Mouse (Mus musculus) neural tube, embryonic 15.5 days (tissue): Measurements from ENCODE around the gene Hoxb6. TPM values are rescaled to one million over a fixed set of nuclear protein-coding genes. Genes with fewer than 3 reads are reported as not detected.

ENCODE experiments used
- ATAC-seq: fragments of 200-750 bp; cut with Nextera tagmentation; 2 replicates; pipeline ENCODE4 v1.8.0; 2017; ENCODE audit warnings: mild to moderate bottlenecking, moderate TSS enrichment, moderate library complexity; ENCODE audit not compliant: low FRiP score
- H3K27ac ChIP-seq: fragments of 300-500 bp; sonication (generic); replicated peaks from 2 replicates; pipeline ENCODE4 v1.5.1; 2015; ENCODE audit warnings: mild to moderate bottlenecking, inconsistent platforms
- H3K27me3 ChIP-seq: fragments of 300-500 bp; sonication (generic); replicated peaks from 2 replicates; pipeline ENCODE4 v1.6.1; 2015; ENCODE audit warnings: inconsistent platforms
- H3K36me3 ChIP-seq: fragments of 300-500 bp; sonication (generic); 2 replicates; pipeline ENCODE4 v1.6.1; 2015; ENCODE audit warnings: inconsistent platforms
- H3K4me1 ChIP-seq: fragments of 300-500 bp; sonication (generic); 2 replicates; pipeline ENCODE4 v1.6.1; 2015; ENCODE audit warnings: inconsistent platforms
- H3K4me2 ChIP-seq: fragments of 300-500 bp; sonication (generic); 2 replicates; pipeline ENCODE4 v1.6.1; 2015; ENCODE audit warnings: inconsistent platforms, mild to moderate bottlenecking, moderate library complexity
- H3K4me3 ChIP-seq: fragments of 300-500 bp; sonication (generic); replicated peaks from 2 replicates; pipeline ENCODE4 v1.5.1; 2015; ENCODE audit warnings: mild to moderate bottlenecking, inconsistent platforms
- H3K9ac ChIP-seq: fragments of 300-500 bp; sonication (generic); replicated peaks from 2 replicates; pipeline ENCODE4 v1.6.1; 2015; ENCODE audit warnings: mild to moderate bottlenecking, inconsistent platforms
- H3K9me3 ChIP-seq: fragments of 300-500 bp; sonication (generic); replicated peaks from 2 replicates; pipeline ENCODE4 v1.6.1; 2016; ENCODE audit warnings: inconsistent platforms
- WGBS: fragments of 180-500 bp; shearing (Covaris S2); methylation state at CpG from one replicate; pipeline ENCODE4 v1.1.7; 2015; ENCODE audit warnings: mixed read lengths; 5-methylcytosine and 5-hydroxymethylcytosine counted together
- polyA plus RNA-seq: library from polyadenylated mRNA; unstranded; fragments of >200 nt; fragmentation: Nextera tagmentation; extraction: Ambion mirVana; gene quantifications from 2 replicates; pipeline ENCODE4 v1.2.1, GENCODE M21; 2015

The Hoxb6 gene
- polyA plus RNA-seq, 1 experiment from 2014 or later, result 135 TPM

DNA sequence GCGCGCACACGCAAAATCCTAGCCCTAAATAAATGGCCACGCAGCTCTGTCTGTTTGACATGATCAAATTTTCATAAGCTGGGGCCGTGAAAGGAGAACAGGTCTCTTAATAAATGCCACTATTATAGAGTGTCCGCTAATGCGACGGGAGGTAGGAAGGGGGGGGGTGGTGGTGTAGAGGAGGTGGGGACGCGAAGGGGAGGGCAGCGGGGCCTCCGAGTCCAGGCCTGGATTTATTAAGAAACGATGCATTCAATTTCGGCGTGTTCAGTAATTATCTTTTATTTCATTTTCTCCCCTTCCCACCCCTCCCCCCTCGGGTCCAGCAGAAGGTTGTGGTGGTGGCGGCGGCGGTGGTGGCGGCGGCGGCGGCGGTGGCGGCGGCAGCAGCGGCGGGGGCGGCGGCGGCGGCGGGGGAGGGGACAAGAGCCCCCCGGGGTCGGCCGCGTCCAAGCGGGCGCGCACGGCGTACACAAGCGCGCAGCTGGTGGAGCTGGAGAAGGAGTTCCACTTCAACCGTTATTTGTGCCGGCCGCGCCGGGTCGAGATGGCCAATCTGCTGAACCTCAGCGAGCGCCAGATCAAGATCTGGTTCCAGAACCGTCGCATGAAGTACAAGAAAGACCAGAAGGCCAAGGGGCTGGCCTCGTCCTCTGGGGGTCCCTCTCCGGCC, 53.1 kb downstream of the Hoxb6 start:
- H3K4me3 ChIP-seq, result peak overlapping the region; percentile 44
- peak overlapping the region; percentile 66 for H3K9ac ChIP-seq
- H3K27ac ChIP-seq, result peak overlapping the region; percentile 99
- WGBS, result 4% methylated on average over 46 of the region's 56 CpGs
- peak overlapping the region; percentile 87 for H3K4me2 ChIP-seq
- H3K27me3 ChIP-seq, result no peaks in the 10 kb centered on the region
- no peaks in the 10 kb centered on the region for H3K36me3 ChIP-seq
- no peaks in the 10 kb centered on the region for H3K9me3 ChIP-seq
- H3K4me1 ChIP-seq, result peaks cover 92% of the 10 kb centered on the region
- no peak for ATAC-seq

DNA sequence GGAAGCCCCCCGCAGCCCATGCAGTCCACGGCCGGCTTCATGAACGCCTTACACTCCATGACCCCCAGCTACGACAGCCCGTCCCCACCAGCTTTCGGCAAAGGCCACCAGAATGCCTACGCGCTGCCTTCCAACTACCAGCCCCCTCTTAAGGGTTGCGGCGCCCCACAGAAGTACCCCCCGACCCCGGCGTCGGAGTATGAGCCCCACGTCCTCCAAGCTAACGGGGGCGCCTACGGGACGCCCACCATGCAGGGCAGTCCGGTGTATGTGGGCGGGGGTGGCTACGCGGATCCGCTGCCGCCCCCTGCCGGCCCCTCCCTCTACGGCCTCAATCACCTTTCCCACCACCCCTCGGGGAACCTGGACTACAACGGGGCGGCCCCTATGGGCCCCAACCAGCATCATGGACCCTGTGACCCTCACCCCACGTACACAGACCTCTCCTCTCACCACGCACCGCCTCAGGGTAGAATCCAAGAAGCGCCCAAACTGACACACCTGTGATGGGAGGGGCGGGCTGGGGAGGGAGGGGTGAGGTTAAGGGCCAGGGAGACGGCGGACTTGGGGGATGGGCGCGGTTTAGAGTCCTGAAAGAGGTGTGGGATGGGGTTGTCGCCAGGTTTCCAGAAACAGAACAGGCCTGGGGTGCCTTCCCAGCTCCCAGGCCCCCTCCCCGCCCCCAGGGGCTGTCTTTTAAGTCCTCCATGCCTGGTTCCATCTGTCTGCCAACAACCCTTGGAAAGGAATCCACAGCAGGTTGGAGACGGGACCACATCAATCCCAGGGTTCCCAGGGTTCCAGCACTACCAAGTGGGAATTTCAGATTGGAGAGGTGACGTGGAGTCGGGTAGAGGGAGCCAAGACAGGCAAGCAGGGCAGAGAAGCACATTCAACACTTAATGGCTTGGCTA, 53.9 kb downstream of the Hoxb6 start:
- Histone ChIP-seq H3K4me1 (peaks cover 95% of the 10 kb centered on the region), H3K4me3 (peak overlapping the region; percentile 44), H3K9ac (peak overlapping the region; percentile 66), H3K4me2 (peak overlapping the region; percentile 87), H3K36me3 (no peaks in the 10 kb centered on the region), H3K9me3 (no peaks in the 10 kb centered on the region), H3K27me3 (no peaks in the 10 kb centered on the region), H3K27ac (peak overlapping the region; percentile 99)
- WGBS, result 4% methylated on average over 45 of the region's 45 CpGs
- no peak for ATAC-seq

GRCm38 (mm10) chr11:96346916-96347520, 54.7 kb downstream of the Hoxb6 start:
- H3K27me3 ChIP-seq, result no peaks in the 10 kb centered on the region
- peaks cover 92% of the 10 kb centered on the region for H3K4me1 ChIP-seq
- peak overlapping the region; percentile 66; the same call in 1 of the 2 replicates for H3K9ac ChIP-seq
- H3K4me3 ChIP-seq, result 0 out of 2 replicates have a peak overlapping the region, but pooled peaks have one; percentile 44
- no peaks in the 10 kb centered on the region for H3K9me3 ChIP-seq
- no peaks in the 10 kb centered on the region for H3K36me3 ChIP-seq
- H3K27ac ChIP-seq, result peak overlapping the region; percentile 99
- peak overlapping the region; percentile 87 for H3K4me2 ChIP-seq
- 22% methylated on average over 5 of the region's 5 CpGs for WGBS
- no peak for ATAC-seq

DNA sequence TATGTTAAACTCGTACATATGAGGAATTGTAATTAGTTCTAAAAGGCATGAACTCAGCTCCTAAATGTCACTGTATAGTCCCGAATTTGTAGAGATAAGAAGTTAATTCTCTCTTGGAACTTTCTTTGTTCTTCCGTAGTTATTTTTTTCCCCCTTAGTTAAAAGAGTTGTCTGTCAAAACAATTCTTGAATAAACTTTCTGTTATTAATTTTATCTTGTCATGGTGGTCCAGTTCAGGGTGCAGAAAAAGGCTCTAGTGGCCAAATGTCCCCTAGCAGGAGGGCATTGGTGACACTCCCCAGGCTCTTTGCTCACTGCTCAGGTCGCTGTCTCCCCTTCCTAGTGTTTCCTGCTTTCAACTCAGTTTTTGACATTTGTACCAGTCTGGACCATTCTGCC, 55.4 kb downstream of the Hoxb6 start:
- 6% methylated on average over 4 of the region's 4 CpGs for WGBS
- H3K36me3 ChIP-seq, result no peaks in the 10 kb centered on the region
- no peak overlapping the region for H3K4me3 ChIP-seq
- H3K27me3 ChIP-seq, result no peaks in the 10 kb centered on the region
- peak overlapping the region; percentile 99 for H3K27ac ChIP-seq
- no peak for ATAC-seq
- H3K9me3 ChIP-seq, result no peaks in the 10 kb centered on the region
- H3K4me1 ChIP-seq, result peaks cover 85% of the 10 kb centered on the region
- 0 out of 2 replicates have a peak overlapping the region, but pooled peaks have one; percentile 18 for H3K9ac ChIP-seq
- peak overlapping the region; percentile 64 for H3K4me2 ChIP-seq

DNA sequence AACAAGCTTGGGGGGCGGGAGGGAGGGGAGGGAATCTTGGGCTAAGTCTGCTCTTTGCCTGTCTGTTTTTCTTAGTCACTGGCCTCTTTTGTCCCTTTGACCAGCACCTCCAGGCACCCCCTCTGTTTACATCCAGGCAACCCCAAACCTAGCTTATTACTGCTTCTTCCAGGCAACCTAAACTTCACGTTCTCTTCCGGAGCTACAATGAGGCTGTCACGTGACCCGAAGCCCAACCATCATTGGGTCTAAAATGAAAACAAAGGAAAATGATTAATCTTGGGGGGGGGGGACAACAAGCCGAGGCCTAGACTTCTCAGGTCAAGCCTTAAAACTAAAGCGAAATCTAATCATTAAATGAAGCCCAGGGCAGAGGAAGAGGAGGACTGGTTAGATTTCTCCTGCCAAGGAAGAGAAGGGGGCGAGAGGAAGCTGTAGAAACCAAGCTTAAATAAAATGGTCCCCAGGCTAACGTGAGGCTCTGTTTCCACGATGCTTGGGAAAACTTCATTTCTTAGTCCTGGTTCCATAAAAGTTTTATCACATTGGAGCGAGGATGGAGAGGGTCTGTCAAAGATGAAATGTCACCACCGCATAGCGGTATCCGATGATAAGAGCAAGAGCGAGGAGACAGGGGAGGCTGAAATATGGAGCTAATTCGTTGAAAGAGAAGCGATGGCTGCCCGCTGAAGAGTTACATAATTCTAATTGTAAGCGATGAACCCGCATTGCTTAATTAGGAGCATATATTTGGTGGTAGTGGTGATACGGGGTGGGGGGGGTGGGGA, 56.1 kb downstream of the Hoxb6 start:
- Histone ChIP-seq H3K4me3 (0 out of 2 replicates have a peak overlapping the region, but pooled peaks have one; percentile 6), H3K4me1 (peaks cover 79% of the 10 kb centered on the region), H3K4me2 (peak overlapping the region; percentile 64), H3K9ac (peak overlapping the region; percentile 26; the same call in 1 of the 2 replicates), H3K9me3 (no peaks in the 10 kb centered on the region), H3K36me3 (no peaks in the 10 kb centered on the region), H3K27ac (peak overlapping the region; percentile 99), H3K27me3 (no peaks in the 10 kb centered on the region)
- WGBS, result 7% methylated on average over 21 of the region's 21 CpGs
- ATAC-seq, result no peak

DNA sequence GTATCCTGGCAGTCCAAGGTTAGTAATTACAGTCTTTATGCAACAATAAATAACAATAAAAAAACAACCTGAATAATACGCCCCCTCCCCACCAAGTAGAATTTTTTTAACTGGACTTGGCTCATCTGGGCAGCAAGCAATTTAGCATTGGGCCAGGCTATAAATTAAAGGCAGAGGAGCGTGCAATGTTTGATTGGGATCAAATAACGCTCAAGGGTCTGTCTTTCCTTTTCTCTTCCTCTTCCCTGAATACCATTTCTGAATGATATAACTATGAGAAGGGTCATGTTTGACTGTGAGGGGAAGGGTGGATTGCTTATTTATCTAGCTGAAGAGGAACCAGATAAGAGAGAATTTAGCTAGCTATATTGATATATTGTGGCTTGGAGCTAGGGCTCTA, 56.7 kb downstream of the Hoxb6 start:
- Histone ChIP-seq H3K27ac (peak overlapping the region; percentile 99), H3K4me3 (0 out of 2 replicates have a peak overlapping the region, but pooled peaks have one; percentile 6)
- WGBS, result 7% methylated on average over 3 of the region's 3 CpGs

GRCm38 (mm10) chr11:96349491-96350340, 57.4 kb downstream of the Hoxb6 start:
- Histone ChIP-seq H3K4me2 (peak overlapping the region; percentile 64), H3K27me3 (no peaks in the 10 kb centered on the region), H3K9me3 (no peaks in the 10 kb centered on the region), H3K4me1 (peaks cover 65% of the 10 kb centered on the region), H3K4me3 (0 out of 2 replicates have a peak overlapping the region, but pooled peaks have one; percentile 3), H3K9ac (peak overlapping the region; percentile 29), H3K36me3 (no peaks in the 10 kb centered on the region), H3K27ac (peak overlapping the region; percentile 99)
- WGBS, result 5% methylated on average over 14 of the region's 14 CpGs
- no peak for ATAC-seq

More for the DNA sequence above, 56.7 kb downstream of the Hoxb6 start:
- peak overlapping the region; percentile 29 for H3K9ac ChIP-seq
- H3K36me3 ChIP-seq, result no peaks in the 10 kb centered on the region
- peaks cover 72% of the 10 kb centered on the region for H3K4me1 ChIP-seq
- H3K27me3 ChIP-seq, result no peaks in the 10 kb centered on the region
- ATAC-seq, result no peak
- peak overlapping the region; percentile 64 for H3K4me2 ChIP-seq
- no peaks in the 10 kb centered on the region for H3K9me3 ChIP-seq

- peak within 1 kb of the TSS; percentile 99 for H3K27ac ChIP-seq
- peak within 1 kb of the TSS; percentile 64 for H3K4me3 ChIP-seq
- no peak for ATAC-seq
- H3K9me3 ChIP-seq, result no peaks in the 10 kb centered on the region
- H3K9ac ChIP-seq, result peak within 1 kb of the TSS; percentile 84
- H3K4me1 ChIP-seq, result peaks cover 64% of the 10 kb centered on the region
- 3% methylated on average over 2 of the region's 2 CpGs for WGBS
- no peaks in the 10 kb centered on the region for H3K36me3 ChIP-seq
- no peaks in the 10 kb centered on the region for H3K27me3 ChIP-seq
- peak within 1 kb of the TSS; percentile 64 for H3K4me2 ChIP-seq
Observed at GRCm38 (mm10) chr11:96350341-96350624, 58.0 kb downstream of the Hoxb6 start, which contains the start of gene Hoxb2. Gene Hoxb2 (plus strand): TSS chr11:96350525.

- no peaks in the 10 kb centered on the region for H3K36me3 ChIP-seq
- no peaks in the 10 kb centered on the region for H3K9me3 ChIP-seq
- no peak for ATAC-seq
- peaks cover 60% of the 10 kb centered on the region for H3K4me1 ChIP-seq
- peak overlapping the region; percentile 64 for H3K4me2 ChIP-seq
- H3K27ac ChIP-seq, result peak overlapping the region; percentile 99
- peak overlapping the region; percentile 64 for H3K4me3 ChIP-seq
- 6% methylated on average over 2 of the region's 2 CpGs for WGBS
- H3K27me3 ChIP-seq, result no peaks in the 10 kb centered on the region
- peak overlapping the region; percentile 84 for H3K9ac ChIP-seq
Observed at GRCm38 (mm10) chr11:96350791-96351190, 58.5 kb downstream of the Hoxb6 start.
